Mouse (Mus musculus) retina, postnatal 7 days (tissue): ENCODE measurements around the gene Map7d2.

Experiments
- DNase-seq: peaks from one replicate; pipeline ENCODE4 v3.0.0-alpha.2; 2012; ENCODE audit warnings: low read depth, low spot score

Map7d2 gene

GRCm38 (mm10) chrX:159509847-159510715 lies 95.7 kb downstream of the Map7d2 start:
- DNase-seq = no peak

GRCm38 (mm10) chrX:159510716-159511051 lies 96.3 kb downstream of the Map7d2 start:
- no peak for DNase-seq

GRCm38 (mm10) chrX:159515599-159515998 lies 101.2 kb downstream of the Map7d2 start:
- no peak for DNase-seq

GRCm38 (mm10) chrX:159521780-159522179 lies 107.4 kb downstream of the Map7d2 start:
- DNase-seq = no peak

- DNase-seq = no peak
Measured at GRCm38 (mm10) chrX:159522651-159523050, 108.3 kb downstream of the Map7d2 start.

- DNase-seq = no peak
Measured at GRCm38 (mm10) chrX:159526388-159526787, 112.0 kb downstream of the Map7d2 start, which contains the start of gene Bclaf3. Gene Bclaf3, plus strand, starts transcription at chrX:159526688.

GRCm38 (mm10) chrX:159532427-159532810 lies 118.0 kb downstream of the Map7d2 start:
- DNase-seq = peak; percentile 90

GRCm38 (mm10) chrX:159532811-159533462 lies 118.6 kb downstream of the Map7d2 start:
- no peak for DNase-seq

- DNase-seq = no peak
Measured at GRCm38 (mm10) chrX:159541936-159542335, 127.6 kb downstream of the Map7d2 start.

GRCm38 (mm10) chrX:159547093-159547492 lies 132.7 kb downstream of the Map7d2 start:
- no peak for DNase-seq
